Mouse (Mus musculus) kidney, embryonic 15.5 days (tissue): Measurements from ENCODE around the gene Grid2. TPM values are rescaled to one million over a fixed set of nuclear protein-coding genes. Genes with fewer than 3 reads are reported as not detected.

Experiments
- ATAC-seq: fragments of 200-750 bp; cut with Nextera tagmentation; replicated peaks from 2 replicates; pipeline ENCODE4 v1.8.0; 2017; ENCODE audit warnings: moderate TSS enrichment; ENCODE audit not compliant: low FRiP score
- H3K27ac ChIP-seq: fragments of 300-500 bp; sonication (generic); 2 replicates; pipeline ENCODE4 v1.5.1; 2015; ENCODE audit warnings: mild to moderate bottlenecking, inconsistent platforms
- H3K27me3 ChIP-seq: fragments of 300-500 bp; sonication (generic); 2 replicates; pipeline ENCODE4 v1.6.1; 2015; ENCODE audit warnings: inconsistent platforms
- H3K36me3 ChIP-seq: fragments of 300-500 bp; sonication (generic); 2 replicates; pipeline ENCODE4 v1.6.1; 2015; ENCODE audit warnings: inconsistent platforms
- H3K4me1 ChIP-seq: fragments of 300-500 bp; sonication (generic); 2 replicates; pipeline ENCODE4 v1.6.1; 2015; ENCODE audit warnings: inconsistent platforms
- H3K4me2 ChIP-seq: fragments of 300-500 bp; sonication (generic); 2 replicates; pipeline ENCODE4 v1.6.1; 2015; ENCODE audit warnings: moderate library complexity, mild to moderate bottlenecking, inconsistent platforms
- H3K4me3 ChIP-seq: fragments of 300-500 bp; sonication (generic); replicated peaks from 2 replicates; pipeline ENCODE4 v1.5.1; 2015; ENCODE audit warnings: mild to moderate bottlenecking, inconsistent platforms
- H3K9ac ChIP-seq: fragments of 300-500 bp; sonication (generic); 2 replicates; pipeline ENCODE4 v1.6.1; 2015; ENCODE audit warnings: mild to moderate bottlenecking, inconsistent platforms
- H3K9me3 ChIP-seq: fragments of 300-500 bp; sonication (generic); replicated peaks from 2 replicates; pipeline ENCODE4 v1.6.1; 2016; ENCODE audit warnings: inconsistent platforms
- WGBS: fragments of 180-500 bp; shearing (Covaris S2); methylation state at CpG from one replicate; pipeline ENCODE4 v1.1.7; 2015; ENCODE audit warnings: mixed read lengths; 5-methylcytosine and 5-hydroxymethylcytosine counted together
- polyA plus RNA-seq: library from polyadenylated mRNA; unstranded; fragments of >200 nt; fragmentation: Nextera tagmentation; extraction: Ambion mirVana; gene quantifications from 2 replicates; pipeline ENCODE4 v1.2.1, GENCODE M21; 2015

Gene Grid2
- polyA plus RNA-seq, 1 experiment from 2014 or later, result 0.55 TPM

- ATAC-seq, result no peak
- H3K4me2 ChIP-seq, result no peak overlapping the region
- H3K9me3 ChIP-seq, result no peaks in the 10 kb centered on the region
These were observed 1333.0 kb downstream of the Grid2 start for GRCm38 (mm10) chr6:64588487-64589205.

GRCm38 (mm10) chr6:64596261-64596660, 1340.6 kb downstream of the Grid2 start:
- ATAC-seq, result no peak
- no peak overlapping the region for H3K9ac ChIP-seq
- H3K27ac ChIP-seq, result no peak overlapping the region
- H3K9me3 ChIP-seq, result no peaks in the 10 kb centered on the region
- H3K36me3 ChIP-seq, result no peaks in the 10 kb centered on the region
- H3K4me3 ChIP-seq, result no peak overlapping the region
- no peaks in the 10 kb centered on the region for H3K27me3 ChIP-seq
- H3K4me1 ChIP-seq, result no peaks in the 10 kb centered on the region
- H3K4me2 ChIP-seq, result no peak overlapping the region
- 50% methylated on average over 7 of the region's 7 CpGs for WGBS

More at GRCm38 (mm10) chr6:64588487-64589205, 1333.0 kb downstream of the Grid2 start:
- WGBS, result 82% methylated on average over 7 of the region's 7 CpGs
- Histone ChIP-seq H3K27me3 (no peaks in the 10 kb centered on the region), H3K4me3 (no peak overlapping the region), H3K4me1 (no peaks in the 10 kb centered on the region), H3K9ac (no peak overlapping the region), H3K36me3 (no peaks in the 10 kb centered on the region), H3K27ac (no peak overlapping the region)

- 80% methylated on average over 2 of the region's 2 CpGs for WGBS
- no peak overlapping the region for H3K9ac ChIP-seq
- H3K36me3 ChIP-seq, result no peaks in the 10 kb centered on the region
- no peak overlapping the region for H3K27ac ChIP-seq
- no peaks in the 10 kb centered on the region for H3K9me3 ChIP-seq
- no peak overlapping the region for H3K4me2 ChIP-seq
- H3K27me3 ChIP-seq, result no peaks in the 10 kb centered on the region
- no peak for ATAC-seq
- H3K4me1 ChIP-seq, result no peaks in the 10 kb centered on the region
- no peak overlapping the region for H3K4me3 ChIP-seq
These were observed 1341.2 kb downstream of the Grid2 start for GRCm38 (mm10) chr6:64596835-64597234.

DNA sequence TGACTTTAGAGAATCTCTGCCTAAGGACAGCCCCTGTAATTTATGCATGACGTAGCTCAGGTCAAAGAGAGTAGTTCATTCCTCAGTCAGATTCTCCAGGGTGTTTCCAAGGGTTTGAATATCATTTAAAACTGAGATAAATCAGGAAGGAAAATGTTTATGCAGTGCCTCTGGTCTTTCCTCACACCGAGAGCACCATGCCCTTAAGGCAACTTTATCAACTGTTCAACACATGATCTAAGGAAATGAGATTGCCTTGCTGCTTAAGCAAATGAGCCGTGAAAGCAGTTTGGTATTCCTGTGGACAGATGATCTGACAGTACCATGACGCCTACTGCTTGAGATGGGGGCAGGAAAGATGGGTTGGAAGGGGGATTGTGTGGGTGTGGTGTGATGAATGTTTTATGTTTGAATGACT, 1342.5 kb downstream of the Grid2 start:
- Histone ChIP-seq H3K9me3 (no peaks in the 10 kb centered on the region), H3K4me1 (no peaks in the 10 kb centered on the region), H3K27ac (no peak overlapping the region), H3K4me3 (no peak overlapping the region), H3K36me3 (no peaks in the 10 kb centered on the region), H3K9ac (no peak overlapping the region), H3K4me2 (no peak overlapping the region), H3K27me3 (no peaks in the 10 kb centered on the region)
- peak; percentile 93 for ATAC-seq
- 5% methylated on average over 4 of the region's 4 CpGs for WGBS

DNA sequence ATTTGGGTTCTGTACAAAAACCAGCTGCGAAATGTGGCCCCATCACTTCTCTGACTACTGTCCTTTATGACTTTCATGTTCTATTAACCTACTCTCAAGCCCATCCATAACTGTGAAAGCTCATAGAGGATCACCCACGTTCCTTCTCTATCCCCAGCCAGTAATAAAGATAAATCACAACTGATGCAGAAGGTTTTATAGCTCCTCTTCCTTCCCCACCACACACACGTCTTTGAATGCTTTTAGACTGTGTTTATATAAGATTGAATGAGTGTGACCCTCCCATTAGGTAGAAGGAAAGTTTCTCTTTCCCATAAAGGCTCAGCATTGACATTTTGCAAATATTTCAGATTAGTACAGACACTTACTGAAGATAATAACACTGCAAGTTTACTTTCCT, 1350.1 kb downstream of the Grid2 start:
- Histone ChIP-seq H3K4me1 (no peaks in the 10 kb centered on the region), H3K36me3 (no peaks in the 10 kb centered on the region), H3K27ac (no peak overlapping the region), H3K4me3 (no peak overlapping the region), H3K4me2 (no peak overlapping the region), H3K27me3 (no peaks in the 10 kb centered on the region), H3K9me3 (no peaks in the 10 kb centered on the region), H3K9ac (no peak overlapping the region)
- 15% methylated on average over 3 of the region's 3 CpGs for WGBS
- ATAC-seq, result peak; percentile 60; the same call in 1 of the 2 replicates

GRCm38 (mm10) chr6:64607041-64607440, 1351.4 kb downstream of the Grid2 start:
- Histone ChIP-seq H3K9ac (no peak overlapping the region), H3K27ac (no peak overlapping the region), H3K9me3 (no peaks in the 10 kb centered on the region), H3K36me3 (no peaks in the 10 kb centered on the region), H3K4me2 (no peak overlapping the region), H3K27me3 (no peaks in the 10 kb centered on the region), H3K4me3 (no peak overlapping the region), H3K4me1 (no peaks in the 10 kb centered on the region)
- 85% methylated on average over 1 of the region's 1 CpGs for WGBS
- no peak for ATAC-seq

GRCm38 (mm10) chr6:64607942-64608341, 1352.3 kb downstream of the Grid2 start:
- Histone ChIP-seq H3K9me3 (no peaks in the 10 kb centered on the region), H3K9ac (no peak overlapping the region), H3K27me3 (no peaks in the 10 kb centered on the region), H3K36me3 (no peaks in the 10 kb centered on the region), H3K4me2 (no peak overlapping the region), H3K4me1 (no peaks in the 10 kb centered on the region), H3K4me3 (no peak overlapping the region), H3K27ac (no peak overlapping the region)
- no peak for ATAC-seq
- 9% methylated on average over 1 of the region's 1 CpGs for WGBS

GRCm38 (mm10) chr6:64616843-64617242, 1361.2 kb downstream of the Grid2 start:
- 0 out of 2 replicates have a peak, but pooled peaks have one; percentile 33 for ATAC-seq
- Histone ChIP-seq H3K9me3 (no peaks in the 10 kb centered on the region), H3K4me2 (no peak overlapping the region), H3K27ac (no peak overlapping the region), H3K4me3 (no peak overlapping the region), H3K27me3 (no peaks in the 10 kb centered on the region), H3K9ac (no peak overlapping the region), H3K36me3 (no peaks in the 10 kb centered on the region), H3K4me1 (0 out of 2 replicates have a peak, but pooled peaks cover 5% of the 10 kb centered on the region)
- WGBS, result 25% methylated on average over 4 of the region's 4 CpGs

DNA sequence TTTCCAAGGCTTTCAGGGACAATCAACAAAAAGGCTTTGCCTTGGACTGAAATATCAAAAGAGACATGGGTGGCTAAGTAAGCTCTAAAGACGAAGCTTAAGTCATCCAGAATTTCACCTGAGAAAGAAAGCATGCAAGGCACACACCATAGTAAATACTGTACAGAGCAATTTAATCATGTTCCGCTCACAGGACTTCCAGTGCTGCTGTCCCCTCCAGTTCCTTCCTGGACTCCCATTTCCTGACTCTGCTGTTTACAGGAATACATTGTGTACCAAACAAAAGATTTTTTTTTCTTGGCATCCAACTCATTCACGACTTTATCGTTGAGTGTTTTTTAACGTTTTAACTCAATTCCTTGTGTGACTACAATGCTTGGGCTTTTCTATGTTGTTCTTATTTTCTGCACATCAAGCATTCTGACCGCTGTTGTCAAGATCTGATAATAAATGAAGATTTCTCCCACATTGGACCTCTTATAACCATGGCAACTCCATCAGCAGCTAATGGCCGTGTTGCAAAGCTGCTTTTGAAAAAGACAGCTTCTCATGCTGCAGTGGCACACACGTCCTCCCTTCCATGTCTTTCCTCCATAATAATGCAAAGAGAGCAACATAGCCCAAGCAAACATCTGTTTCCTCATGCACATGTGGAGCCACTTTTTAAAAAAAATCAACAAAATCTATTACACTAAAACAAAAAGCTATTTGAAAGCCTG, 1361.9 kb downstream of the Grid2 start:
- Histone ChIP-seq H3K36me3 (no peaks in the 10 kb centered on the region), H3K4me2 (no peak overlapping the region), H3K4me3 (no peak overlapping the region), H3K4me1 (0 out of 2 replicates have a peak, but pooled peaks cover 5% of the 10 kb centered on the region), H3K27ac (no peak overlapping the region), H3K9ac (no peak overlapping the region), H3K27me3 (no peaks in the 10 kb centered on the region), H3K9me3 (no peaks in the 10 kb centered on the region)
- no peak for ATAC-seq
- 62% methylated on average over 8 of the region's 8 CpGs for WGBS

- no peaks in the 10 kb centered on the region for H3K27me3 ChIP-seq
- no peak overlapping the region for H3K4me3 ChIP-seq
- H3K9ac ChIP-seq, result no peak overlapping the region
- no peak for ATAC-seq
- no peak overlapping the region for H3K4me2 ChIP-seq
- H3K36me3 ChIP-seq, result no peaks in the 10 kb centered on the region
- H3K27ac ChIP-seq, result no peak overlapping the region
- H3K4me1 ChIP-seq, result no peaks in the 10 kb centered on the region
- WGBS, result 52% methylated on average over 3 of the region's 3 CpGs
- H3K9me3 ChIP-seq, result no peaks in the 10 kb centered on the region
These were observed 1367.7 kb downstream of the Grid2 start for GRCm38 (mm10) chr6:64623404-64623803.

DNA sequence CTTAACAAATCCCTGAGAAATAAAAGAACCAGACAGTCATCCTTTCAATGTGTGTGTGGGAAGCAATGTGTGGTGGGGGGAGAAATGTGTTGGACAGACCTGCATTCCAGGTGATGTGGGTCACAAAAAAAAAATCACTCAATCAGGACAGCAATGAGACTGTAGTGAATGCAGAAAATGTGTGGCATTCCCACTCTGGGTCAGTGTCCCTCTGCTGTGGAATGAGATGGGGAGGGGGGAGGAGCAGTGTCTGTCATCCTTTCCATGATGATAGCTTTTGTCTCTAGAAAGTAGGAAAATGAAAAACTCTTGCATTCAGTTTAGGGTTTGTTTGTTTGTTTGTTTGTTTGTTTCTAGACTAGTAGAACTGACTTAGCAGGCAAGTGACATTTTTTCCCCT, 1392.0 kb downstream of the Grid2 start:
- Histone ChIP-seq H3K4me3 (no peak overlapping the region), H3K4me1 (0 out of 2 replicates have a peak, but pooled peaks cover 5% of the 10 kb centered on the region), H3K9me3 (no peaks in the 10 kb centered on the region), H3K27me3 (no peaks in the 10 kb centered on the region), H3K36me3 (no peaks in the 10 kb centered on the region), H3K27ac (no peak overlapping the region), H3K4me2 (no peak overlapping the region), H3K9ac (no peak overlapping the region)
- no peak for ATAC-seq

GRCm38 (mm10) chr6:64648196-64648595, 1392.5 kb downstream of the Grid2 start:
- no peak for ATAC-seq
- H3K27me3 ChIP-seq, result no peaks in the 10 kb centered on the region
- no peaks in the 10 kb centered on the region for H3K9me3 ChIP-seq
- H3K9ac ChIP-seq, result no peak overlapping the region
- H3K4me3 ChIP-seq, result no peak overlapping the region
- H3K4me1 ChIP-seq, result 0 out of 2 replicates have a peak, but pooled peaks cover 5% of the 10 kb centered on the region
- H3K4me2 ChIP-seq, result no peak overlapping the region
- 55% methylated on average over 8 of the region's 8 CpGs for WGBS
- no peaks in the 10 kb centered on the region for H3K36me3 ChIP-seq
- no peak overlapping the region for H3K27ac ChIP-seq
